Mouse (Mus musculus) lung, postnatal 4 days (tissue): ENCODE data around the gene Rgl2.
"Not testable (repeated sequence)": the region's sequence is repeated elsewhere in the genome, so short reads cannot be mapped to it uniquely, and the experiment has no call there.

Experiments
- DNase-seq, 2 experiments: peaks; one replicate each; pipeline ENCODE4 v3.0.0; 2021

Rgl2 gene

GRCm38 (mm10) chr17:33951021-33951946 is 21.9 kb downstream of the Rgl2 start, which contains the start of gene B3galt4:
TSS of gene B3galt4 (minus strand) at chr17:33951488.
- peak; percentile 85 to 88 for DNase-seq

GRCm38 (mm10) chr17:33952015-33952414 is 22.7 kb downstream of the Rgl2 start:
- not testable (repeated sequence) for DNase-seq

DNA sequence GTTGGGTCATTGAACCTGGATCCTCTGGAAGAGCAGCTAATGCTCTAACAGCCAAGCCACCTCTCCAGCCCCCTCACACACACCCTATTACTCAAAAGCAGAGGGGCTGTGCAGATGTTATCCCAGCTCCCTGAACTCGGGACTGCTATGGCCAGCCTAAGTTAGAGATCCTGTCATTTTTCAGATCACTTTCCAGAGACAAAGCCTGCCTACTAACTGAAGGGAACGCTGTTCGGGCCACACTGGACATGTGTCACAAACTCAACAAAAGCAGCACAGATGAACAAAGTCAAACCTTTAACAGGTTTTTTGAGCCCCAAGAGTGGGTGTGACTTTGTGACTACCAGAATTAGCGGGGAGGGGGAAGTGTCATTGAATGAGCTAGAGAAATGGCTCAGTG is 23.5 kb downstream of the Rgl2 start:
- no peak for DNase-seq

GRCm38 (mm10) chr17:33953310-33953709 is 24.0 kb downstream of the Rgl2 start:
- DNase-seq: no peak

DNA sequence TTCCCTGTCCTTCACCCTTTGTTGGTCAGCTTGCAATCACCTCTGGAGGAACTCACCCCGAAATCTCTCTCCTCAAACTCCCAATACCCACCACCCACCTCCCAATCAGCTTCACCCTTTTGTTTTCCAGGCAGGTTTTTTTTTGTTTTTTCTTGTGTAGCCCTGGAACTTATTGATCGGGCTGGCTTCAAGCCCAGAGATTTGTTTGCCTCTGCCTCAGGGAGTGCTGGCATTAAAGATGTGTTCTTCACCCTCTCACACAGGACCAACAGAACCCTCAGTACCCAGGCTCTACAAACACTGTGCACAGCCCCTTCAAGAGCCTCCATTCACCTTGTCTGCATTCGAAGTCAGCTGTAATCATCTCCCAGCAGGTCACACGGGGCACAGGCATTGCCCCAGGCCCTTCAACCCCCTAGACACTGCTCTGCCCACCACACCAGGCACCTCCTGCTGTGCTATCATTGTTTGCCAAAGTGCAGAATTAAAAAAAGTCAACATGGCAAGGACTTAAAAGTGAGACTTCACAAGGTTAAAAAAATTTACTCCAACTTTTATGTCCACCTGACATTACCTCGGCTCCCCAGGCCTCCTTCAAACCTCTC is 24.7 kb downstream of the Rgl2 start:
- DNase-seq: no peak

- no peak for DNase-seq
Measured at GRCm38 (mm10) chr17:33954646-33955554, 25.6 kb downstream of the Rgl2 start.

DNA sequence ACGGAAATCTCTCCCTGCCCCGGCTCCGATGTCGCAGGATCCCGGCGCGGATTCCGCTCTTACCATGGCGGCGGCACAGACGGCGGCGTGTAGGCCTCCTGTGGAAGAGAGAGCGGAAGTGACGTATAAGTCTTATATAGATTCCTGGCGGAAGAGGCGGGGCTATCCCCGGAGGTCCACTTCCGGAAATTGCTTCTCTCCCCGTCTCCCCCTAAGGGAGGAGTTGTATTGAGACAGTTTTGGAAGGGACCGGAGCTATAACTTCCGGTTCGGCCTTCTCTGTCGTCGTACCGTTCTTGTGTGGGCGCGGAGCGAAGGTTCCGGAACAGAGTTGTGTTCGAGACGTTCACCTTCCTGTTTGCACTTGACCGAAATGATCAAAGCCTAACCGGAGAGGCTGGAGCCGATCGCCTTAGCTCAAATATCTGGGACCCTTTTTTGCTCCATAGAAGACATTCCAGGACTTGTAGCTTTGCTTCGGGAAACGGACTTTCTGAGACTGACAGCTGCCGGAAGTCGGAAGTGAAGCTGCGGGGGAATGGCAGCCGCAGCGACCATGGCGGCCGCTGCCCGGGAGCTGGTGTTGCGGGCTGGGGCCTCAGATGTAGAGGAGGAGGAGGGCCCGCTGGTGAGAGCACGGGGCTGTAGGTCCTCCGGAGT is 26.3 kb downstream of the Rgl2 start, which contains the start of the genes Vps52 and Rps18:
TSS of gene Vps52 (plus strand) at position 258 of the 660 bp plus-strand sequence.
TSS of gene Rps18 (minus strand) at position 447 of the 660 bp plus-strand sequence.
- DNase-seq: peak; percentile 96

GRCm38 (mm10) chr17:33956336-33956735 is 27.0 kb downstream of the Rgl2 start:
- DNase-seq: no peak

GRCm38 (mm10) chr17:33957493-33957892 is 28.1 kb downstream of the Rgl2 start:
- no peak for DNase-seq

GRCm38 (mm10) chr17:33958451-33958850 is 29.1 kb downstream of the Rgl2 start:
- DNase-seq: peak in 1 of 2 experiments; percentile 20

DNA sequence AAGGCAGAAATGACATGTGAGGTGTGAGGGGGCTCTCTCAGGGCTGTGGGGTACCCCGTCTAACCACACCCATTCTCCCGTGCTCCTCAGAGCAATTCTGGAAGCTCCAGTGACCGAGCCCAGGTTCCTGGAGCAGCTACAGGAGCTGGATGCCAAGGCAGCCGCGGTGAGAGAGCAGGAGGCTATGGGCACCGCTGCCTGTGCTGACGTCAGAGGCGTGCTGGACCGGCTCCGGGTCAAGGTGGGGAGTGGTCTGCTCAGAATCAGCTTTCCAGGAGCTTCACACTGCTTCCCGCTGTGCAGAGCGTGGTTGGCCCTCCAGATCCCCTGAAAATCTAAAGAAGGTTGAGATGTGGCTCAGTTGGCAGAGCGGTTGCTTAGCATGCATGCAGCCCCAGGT is 29.8 kb downstream of the Rgl2 start:
- peak in 1 of 2 experiments; percentile 34 for DNase-seq

DNA sequence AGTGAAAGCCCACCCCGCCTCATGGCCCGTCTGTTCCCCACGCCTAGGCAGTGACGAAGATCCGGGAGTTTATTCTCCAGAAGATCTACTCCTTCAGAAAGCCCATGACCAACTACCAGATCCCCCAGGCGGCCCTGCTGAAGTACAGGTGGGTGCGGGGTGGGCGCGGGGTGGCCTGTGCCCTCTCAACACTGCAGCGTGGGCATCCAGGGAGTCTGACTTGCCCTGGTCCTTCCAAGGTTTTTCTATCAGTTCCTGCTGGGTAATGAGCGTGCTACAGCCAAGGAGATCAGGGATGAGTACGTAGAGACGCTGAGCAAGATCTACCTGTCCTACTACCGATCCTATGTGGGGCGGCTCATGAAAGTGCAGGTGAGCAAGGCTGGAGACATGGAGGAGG is 30.6 kb downstream of the Rgl2 start:
- DNase-seq: no peak

DNA sequence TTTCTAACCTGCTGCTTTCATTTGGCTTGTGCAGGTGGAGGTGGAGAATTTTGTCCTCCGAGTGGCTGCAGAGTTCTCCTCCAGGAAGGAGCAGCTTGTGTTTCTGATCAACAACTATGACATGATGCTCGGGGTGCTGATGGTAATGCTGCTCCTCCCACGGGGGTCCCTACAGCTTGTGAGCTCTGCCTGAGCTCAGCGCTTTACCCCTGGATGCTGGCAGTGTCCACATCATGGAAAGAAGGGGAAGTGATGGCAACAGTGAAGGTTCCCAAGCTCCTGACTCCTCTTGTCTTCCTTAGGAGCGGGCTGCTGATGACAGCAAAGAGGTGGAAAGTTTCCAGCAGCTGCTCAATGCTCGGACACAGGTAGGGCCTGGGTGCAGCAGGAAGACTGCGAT is 33.5 kb downstream of the Rgl2 start:
- no peak for DNase-seq

GRCm38 (mm10) chr17:33965082-33965845 is 35.9 kb downstream of the Rgl2 start:
- no peak for DNase-seq

GRCm38 (mm10) chr17:33965846-33966550 is 36.7 kb downstream of the Rgl2 start:
- DNase-seq: peak in 1 of 2 experiments; percentile 24

DNA sequence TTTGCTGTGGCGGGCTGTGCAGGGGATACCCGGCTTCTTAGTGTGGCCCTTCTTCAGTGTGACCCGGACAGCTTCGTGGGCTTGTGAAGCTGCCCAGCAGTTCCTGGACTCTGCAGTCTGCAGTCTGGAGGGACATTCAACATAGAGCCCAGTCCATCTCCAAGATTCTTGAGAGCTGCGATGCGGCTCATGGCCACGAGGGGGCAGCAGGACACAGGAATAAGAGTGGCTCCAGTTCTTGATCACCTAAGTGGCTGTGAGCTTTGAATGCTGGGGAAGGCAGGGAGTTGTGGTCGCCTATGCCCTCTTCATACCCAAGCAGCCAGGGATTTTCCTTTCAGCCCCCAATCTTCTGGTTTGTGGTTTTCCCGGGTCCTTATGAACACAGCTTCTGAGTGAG is 39.1 kb downstream of the Rgl2 start:
- peak; percentile 76 to 83 for DNase-seq

DNA sequence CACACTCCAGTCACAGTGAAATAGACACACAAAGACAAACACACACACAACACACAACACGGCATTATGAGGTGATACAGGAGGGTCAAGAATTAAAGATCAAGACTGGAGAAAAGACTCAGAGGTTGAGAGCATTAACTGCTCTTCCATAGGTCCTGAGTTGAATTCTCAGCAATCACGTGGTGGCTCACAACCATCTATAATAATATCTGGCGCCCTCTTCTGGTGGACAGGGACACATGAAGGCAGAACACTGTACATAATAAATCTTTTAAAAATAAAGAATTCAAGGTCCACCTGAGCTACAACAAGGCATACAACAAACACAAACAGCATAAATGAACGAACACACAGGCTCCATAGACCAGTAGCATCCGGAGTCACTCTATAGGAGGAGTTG is 39.6 kb downstream of the Rgl2 start:
- peak in 1 of 2 experiments; percentile 51 for DNase-seq

DNA sequence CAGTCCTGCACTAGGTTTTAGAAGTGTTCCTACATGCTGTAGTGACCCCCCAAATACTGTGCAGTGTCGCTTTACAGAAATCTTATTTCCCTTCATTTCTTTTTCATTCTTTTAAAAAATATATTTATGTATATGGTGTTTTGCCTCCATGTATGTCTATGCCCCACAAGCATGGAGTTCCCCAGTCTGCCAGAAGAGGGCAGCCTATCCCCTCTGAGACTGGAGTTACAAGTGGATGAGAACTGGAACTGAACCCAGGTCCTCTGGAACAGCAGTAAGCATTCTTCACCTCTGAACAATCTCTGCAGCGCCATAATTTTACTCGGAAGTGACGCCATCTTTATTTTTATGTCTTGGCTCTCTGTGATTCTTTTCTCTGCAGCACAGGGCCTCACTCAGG is 40.1 kb downstream of the Rgl2 start:
- no peak for DNase-seq

GRCm38 (mm10) chr17:33972691-33973090 is 43.3 kb downstream of the Rgl2 start:
- peak; percentile 46 to 62 for DNase-seq

GRCm38 (mm10) chr17:33973572-33973971 is 44.2 kb downstream of the Rgl2 start:
- no peak for DNase-seq
